Mouse (Mus musculus) splenic B cell, adult 2 months (primary cell): ENCODE data around the gene Unc45b.

Source experiments
- DNase-seq: peaks from one replicate; pipeline ENCODE4 v3.0.0-alpha.2; 2011; ENCODE audit warnings: low read depth, low spot score
- H3K27me3 ChIP-seq: 2 replicates; pipeline ENCODE4 v1.6.1; 2012; ENCODE audit warnings: mild to moderate bottlenecking, low read length, moderate library complexity, mixed read lengths; ENCODE audit not compliant: control insufficient read depth, poor library complexity, insufficient read depth, severe bottlenecking
- H3K36me3 ChIP-seq: 2 replicates; pipeline ENCODE4 v1.6.1; 2012; ENCODE audit warnings: mild to moderate bottlenecking, low read length, moderate library complexity, mixed read lengths; ENCODE audit not compliant: control insufficient read depth, poor library complexity, insufficient read depth, severe bottlenecking

The Unc45b gene

DNA sequence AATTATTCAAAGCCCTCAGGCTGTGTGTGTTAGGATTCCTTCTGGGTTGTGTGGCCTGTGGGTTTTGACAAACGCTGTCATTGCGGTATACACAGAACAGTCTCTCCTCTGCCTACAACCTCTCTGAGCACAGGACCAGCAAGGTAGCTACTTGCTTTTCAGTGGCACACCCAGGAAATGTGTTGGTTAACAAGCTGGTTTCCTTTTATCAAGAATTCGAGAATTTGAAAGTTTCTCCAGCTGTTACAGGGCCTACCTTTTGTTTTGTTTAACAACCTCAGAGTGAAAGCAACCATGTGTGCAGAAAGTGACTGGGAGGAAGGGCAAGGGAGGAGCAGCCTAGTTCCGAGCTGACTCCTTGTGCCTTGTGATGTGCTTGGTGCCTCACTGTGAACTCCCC, 37.1 kb downstream of the Unc45b start:
- Histone ChIP-seq H3K27me3 (no peaks in the 10 kb centered on the region), H3K36me3 (no peaks in the 10 kb centered on the region)
- DNase-seq: no peak

GRCm38 (mm10) chr11:82949036-82949435, 38.7 kb downstream of the Unc45b start:
- no peak for DNase-seq
- Histone ChIP-seq H3K36me3 (no peaks in the 10 kb centered on the region), H3K27me3 (no peaks in the 10 kb centered on the region)

- no peak for DNase-seq
- Histone ChIP-seq H3K27me3 (no peaks in the 10 kb centered on the region), H3K36me3 (no peaks in the 10 kb centered on the region)
Observed at GRCm38 (mm10) chr11:82950736-82951481, 40.6 kb downstream of the Unc45b start, which contains the start of gene Slfn5. TSS of gene Slfn5 (plus strand) at chr11:82951349.

DNA sequence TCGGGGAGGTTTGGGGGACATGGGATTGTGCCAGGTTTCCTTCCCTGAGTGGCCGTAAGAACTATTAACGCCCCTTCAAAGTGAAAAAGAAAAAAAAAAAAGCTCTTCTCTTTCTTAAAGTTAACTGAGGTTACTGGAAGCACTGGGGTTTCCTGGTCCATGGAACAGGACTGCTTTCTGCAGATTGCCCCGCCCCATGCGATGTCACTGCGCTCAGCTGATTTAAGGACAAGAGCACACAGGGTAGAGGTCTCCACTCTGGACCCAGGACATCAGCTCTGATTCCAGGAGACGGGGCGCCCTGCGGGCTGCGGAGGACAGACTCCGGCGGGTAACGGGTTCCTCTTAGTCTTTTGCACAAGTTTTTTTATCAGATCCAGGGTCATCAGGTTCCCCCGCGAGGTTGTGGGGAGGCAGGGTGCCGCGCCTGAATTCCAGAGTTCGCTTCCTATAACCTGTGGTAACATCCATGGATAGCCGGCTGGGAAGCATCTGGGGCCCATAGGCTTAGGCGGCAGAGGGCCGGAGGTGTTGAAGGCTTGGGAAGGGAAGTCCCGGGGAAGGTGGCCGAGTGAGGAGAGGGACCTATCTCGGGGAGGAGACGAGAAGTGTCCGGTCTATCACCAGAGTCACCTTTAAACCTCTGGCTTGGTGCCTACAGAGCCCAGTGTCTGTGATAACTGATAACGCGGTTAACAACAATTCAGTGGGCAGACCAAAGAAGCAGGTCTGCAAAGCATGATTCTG, 41.7 kb downstream of the Unc45b start:
- Histone ChIP-seq H3K27me3 (no peaks in the 10 kb centered on the region), H3K36me3 (peaks cover 3% of the 10 kb centered on the region; the same call in 1 of the 2 replicates)
- DNase-seq: peak; percentile 37

GRCm38 (mm10) chr11:82952612-82953542, 42.5 kb downstream of the Unc45b start:
- Histone ChIP-seq H3K27me3 (no peaks in the 10 kb centered on the region), H3K36me3 (peaks cover 3% of the 10 kb centered on the region; the same call in 1 of the 2 replicates)
- DNase-seq: peak; percentile 79

DNA sequence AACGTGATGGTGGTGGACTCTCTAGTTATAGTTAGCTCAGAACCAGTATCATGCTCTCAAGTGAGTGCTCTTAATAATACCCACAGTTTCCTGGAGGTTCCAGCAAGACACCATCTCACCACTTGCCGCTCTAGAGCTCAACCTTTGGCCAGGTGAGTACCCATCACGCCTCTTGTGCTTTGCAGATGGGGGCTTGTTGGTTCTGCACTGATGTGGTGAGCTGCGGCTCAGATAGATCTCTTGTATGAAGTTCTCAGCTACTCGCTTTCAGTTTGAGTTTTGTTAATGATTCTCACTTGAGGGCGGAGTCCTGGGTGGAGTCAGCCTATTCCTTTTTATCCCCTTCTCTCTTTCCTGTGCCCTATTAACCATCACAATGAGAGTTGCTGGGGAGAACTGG, 44.3 kb downstream of the Unc45b start:
- no peak for DNase-seq
- Histone ChIP-seq H3K27me3 (no peaks in the 10 kb centered on the region), H3K36me3 (peaks cover 3% of the 10 kb centered on the region; the same call in 1 of the 2 replicates)

GRCm38 (mm10) chr11:82956925-82957324, 46.6 kb downstream of the Unc45b start:
- no peaks in the 10 kb centered on the region for H3K27me3 ChIP-seq
- peaks cover 4% of the 10 kb centered on the region; the same call in 1 of the 2 replicates for H3K36me3 ChIP-seq
- no peak for DNase-seq

DNA sequence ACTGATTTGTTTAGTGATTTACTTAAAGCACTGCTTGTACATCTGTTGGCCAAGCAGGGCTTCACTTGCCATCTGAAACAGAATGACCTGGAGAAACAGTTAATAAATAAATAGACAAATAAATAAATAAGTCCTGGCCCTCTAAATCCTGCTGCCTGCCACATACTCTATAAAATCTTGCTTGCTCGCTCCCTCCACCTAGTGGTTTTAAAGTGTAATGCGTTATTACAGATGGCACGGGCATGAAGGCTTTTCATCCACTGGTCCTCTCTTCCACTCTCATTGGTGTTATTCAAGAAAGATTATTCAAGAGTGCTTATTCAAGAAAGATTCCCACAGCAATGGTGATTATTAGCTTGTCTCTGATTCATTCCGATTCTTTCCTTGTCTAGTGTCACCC, 49.3 kb downstream of the Unc45b start:
- Histone ChIP-seq H3K36me3 (peaks cover 4% of the 10 kb centered on the region; the same call in 1 of the 2 replicates), H3K27me3 (no peaks in the 10 kb centered on the region)
- peak; percentile 72 for DNase-seq

- no peaks in the 10 kb centered on the region for H3K27me3 ChIP-seq
- no peak for DNase-seq
- peaks cover 4% of the 10 kb centered on the region; the same call in 1 of the 2 replicates for H3K36me3 ChIP-seq
Observed at GRCm38 (mm10) chr11:82961743-82962142, 51.4 kb downstream of the Unc45b start.

DNA sequence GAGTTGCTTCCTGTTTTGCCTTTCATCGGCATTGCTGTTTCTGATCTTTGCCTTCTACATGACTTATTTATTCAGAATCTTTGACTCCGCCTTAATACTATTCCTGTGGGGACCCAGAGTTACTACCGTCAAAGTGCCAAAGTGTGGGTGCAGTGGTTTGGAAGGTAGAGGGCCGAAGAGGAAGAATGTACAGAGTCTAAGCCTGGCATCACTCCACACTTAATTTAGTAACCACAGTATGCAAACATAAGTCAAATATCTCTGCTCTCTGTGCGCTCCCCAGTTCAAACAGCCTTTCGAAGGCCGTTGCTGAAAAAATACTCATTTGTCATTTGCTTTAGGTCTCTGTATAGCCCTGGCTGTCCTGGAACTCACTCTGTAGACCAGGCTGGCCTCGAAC, 51.9 kb downstream of the Unc45b start:
- DNase-seq: peak; percentile 38
- Histone ChIP-seq H3K27me3 (no peaks in the 10 kb centered on the region), H3K36me3 (0 out of 2 replicates have a peak, but pooled peaks cover 2% of the 10 kb centered on the region)

GRCm38 (mm10) chr11:82970712-82971589, 60.6 kb downstream of the Unc45b start:
- H3K27me3 ChIP-seq: no peaks in the 10 kb centered on the region; the same call in 1 of the 2 replicates
- H3K36me3 ChIP-seq: no peaks in the 10 kb centered on the region
- DNase-seq: peak; percentile 51

- Histone ChIP-seq H3K27me3 (no peaks in the 10 kb centered on the region; the same call in 1 of the 2 replicates), H3K36me3 (no peaks in the 10 kb centered on the region)
- DNase-seq: no peak
Observed at GRCm38 (mm10) chr11:82971590-82971974, 61.2 kb downstream of the Unc45b start.

GRCm38 (mm10) chr11:82973916-82974315, 63.6 kb downstream of the Unc45b start:
- Histone ChIP-seq H3K36me3 (no peaks in the 10 kb centered on the region), H3K27me3 (no peaks in the 10 kb centered on the region; the same call in 1 of the 2 replicates)
- no peak for DNase-seq
